Mouse (Mus musculus) gastrocnemius, adult 2 months (tissue): ENCODE data around the gene Mob4. TPM values are rescaled to one million over a fixed set of nuclear protein-coding genes. Genes with fewer than 3 reads are reported as not detected.

Source experiments
- DNase-seq: peaks from one replicate; pipeline ENCODE4 v3.0.0; 2022
- H3K27ac ChIP-seq: fragments of 200-600 bp; 2 replicates; pipeline ENCODE4 v1.8.1; 2022; ENCODE audit warnings: mild to moderate bottlenecking
- H3K4me3 ChIP-seq: fragments of 200-600 bp; 2 replicates; pipeline ENCODE4 v1.8.1; 2022; ENCODE audit warnings: mild to moderate bottlenecking, moderate library complexity
- CTCF ChIP-seq: fragments of 200-600 bp; IDR thresholded peaks from 2 replicates; pipeline ENCODE4 v1.8.1; 2022; ENCODE audit warnings: antibody characterized with exemption, mild to moderate bottlenecking, moderate library complexity
- intact Hi-C: fragments of 180-260 bp; cut with DNase I; formaldehyde crosslinking; loops from one replicate; pipeline ENCODE4 v1.15.1; 2025
- total RNA-seq, 2 experiments: library from RNA; stranded (reverse); gene quantifications; 2 replicates each; pipeline ENCODE4 v1.2.3; 2021

Gene Mob4
- total RNA-seq, 2 experiments from 2014 or later, result 34.2 to 41.9 TPM

- intact Hi-C loops, result no loop called here
- Histone ChIP-seq H3K4me3 (no peak overlapping the region), H3K27ac (no peak overlapping the region)
- no peak for TF ChIP-seq CTCF
- no peak for DNase-seq
Observed at GRCm38 (mm10) chr1:55135846-55136245, 4.8 kb downstream of the Mob4 start.

GRCm38 (mm10) chr1:55144338-55144737 is 13.3 kb downstream of the Mob4 start:
- intact Hi-C loops, result no loop called here
- H3K4me3 ChIP-seq, result no peak overlapping the region
- no peak for DNase-seq
- no peak overlapping the region for H3K27ac ChIP-seq
- no peak for TF ChIP-seq CTCF

- intact Hi-C loops, result no loop called here
- Histone ChIP-seq H3K4me3 (no peak overlapping the region), H3K27ac (no peak overlapping the region)
- DNase-seq, result no peak
- TF ChIP-seq CTCF, result no peak
Observed at GRCm38 (mm10) chr1:55145556-55145955, 14.5 kb downstream of the Mob4 start.

GRCm38 (mm10) chr1:55157329-55157728 is 26.3 kb downstream of the Mob4 start:
- no peak for DNase-seq
- H3K27ac ChIP-seq, result no peak overlapping the region
- no peak overlapping the region for H3K4me3 ChIP-seq
- intact Hi-C loops, result no loop called here
- TF ChIP-seq CTCF, result no peak

GRCm38 (mm10) chr1:55158211-55158610 is 27.2 kb downstream of the Mob4 start:
- no peak for DNase-seq
- TF ChIP-seq CTCF, result no peak
- Histone ChIP-seq H3K4me3 (no peak overlapping the region), H3K27ac (no peak overlapping the region)
- intact Hi-C loops, result no loop called here

GRCm38 (mm10) chr1:55158821-55159220 is 27.8 kb downstream of the Mob4 start:
- Histone ChIP-seq H3K4me3 (no peak overlapping the region), H3K27ac (no peak overlapping the region)
- TF ChIP-seq CTCF, result no peak
- no peak for DNase-seq
- intact Hi-C loops, result no loop called here

- intact Hi-C loops, result no loop called here
- no peak overlapping the region for H3K27ac ChIP-seq
- DNase-seq, result no peak
- no peak for TF ChIP-seq CTCF
- no peak overlapping the region for H3K4me3 ChIP-seq
Observed at GRCm38 (mm10) chr1:55160218-55160617, 29.2 kb downstream of the Mob4 start.

- peak; percentile 26 for DNase-seq
- TF ChIP-seq CTCF, result no peak
- Histone ChIP-seq H3K27ac (no peak overlapping the region), H3K4me3 (no peak overlapping the region)
- intact Hi-C loops, result no loop called here
Observed at GRCm38 (mm10) chr1:55160831-55161638, 30.0 kb downstream of the Mob4 start.

GRCm38 (mm10) chr1:55161895-55162294 is 30.9 kb downstream of the Mob4 start:
- no peak overlapping the region for H3K27ac ChIP-seq
- intact Hi-C loops, result no loop called here
- H3K4me3 ChIP-seq, result no peak overlapping the region
- peak; percentile 57 for TF ChIP-seq CTCF
- peak; percentile 36 for DNase-seq

GRCm38 (mm10) chr1:55162781-55163180 is 31.8 kb downstream of the Mob4 start:
- no peak overlapping the region for H3K4me3 ChIP-seq
- no peak overlapping the region for H3K27ac ChIP-seq
- TF ChIP-seq CTCF, result no peak
- DNase-seq, result no peak
- intact Hi-C loops, result no loop called here

GRCm38 (mm10) chr1:55164005-55164404 is 33.0 kb downstream of the Mob4 start:
- no peak overlapping the region for H3K27ac ChIP-seq
- H3K4me3 ChIP-seq, result no peak overlapping the region
- no peak for TF ChIP-seq CTCF
- intact Hi-C loops, result no loop called here
- DNase-seq, result no peak

- intact Hi-C loops, result no loop called here
- Histone ChIP-seq H3K4me3 (no peak overlapping the region), H3K27ac (no peak overlapping the region)
- DNase-seq, result no peak
- no peak for TF ChIP-seq CTCF
Observed at GRCm38 (mm10) chr1:55167560-55167959, 36.5 kb downstream of the Mob4 start.

GRCm38 (mm10) chr1:55168591-55168990 is 37.6 kb downstream of the Mob4 start:
- DNase-seq, result no peak
- Histone ChIP-seq H3K27ac (no peak overlapping the region), H3K4me3 (no peak overlapping the region)
- intact Hi-C loops, result no loop called here
- TF ChIP-seq CTCF, result no peak
